Mouse (Mus musculus) CH12.LX (cell line): Measurements from ENCODE around the gene Msi2.

Experiments used
- CTCF ChIP-seq, 2 experiments: IDR thresholded peaks in 1 of 2; conservative IDR thresholded peaks in 1 of 2; 2 replicates each; pipeline ENCODE4 v1.5.1; 2011 to 2012; ENCODE audit warnings: low read depth in 2 of 2, low read length in 2 of 2, improper control_type of control experiment in 1 of 2, inconsistent platforms in 1 of 2, mild to moderate bottlenecking in 1 of 2, moderate library complexity in 1 of 2
- E2F4 ChIP-seq: IDR thresholded peaks from 2 replicates; pipeline ENCODE4 v1.6.1; 2011; ENCODE audit warnings: low read depth, low read length, improper control_type of control experiment; ENCODE audit not compliant: insufficient replicate concordance

- TF ChIP-seq E2F4 (no peak), CTCF (conservative IDR thresholded peaks at IDR 0.05 in 1 of 2, IDR thresholded peaks at IDR 0.05 in 1 of 2; ENCODE audit: low read depth in 2 of 2, low read length in 2 of 2) (no peak)
These were observed 119.5 kb downstream of the Msi2 start for GRCm38 (mm10) chr11:88598848-88599175.
